Mouse (Mus musculus) kidney, postnatal 14 days (tissue): ENCODE data around the gene Bod1l.

Experiments
- DNase-seq: peaks from one replicate; pipeline ENCODE4 v3.0.0; 2022; ENCODE audit warnings: mixed read lengths

Gene Bod1l

GRCm38 (mm10) chr5:41756396-41756795, 87.7 kb downstream of the Bod1l start:
- no peak for DNase-seq

- DNase-seq, result no peak
These were observed 88.6 kb downstream of the Bod1l start for GRCm38 (mm10) chr5:41755373-41755960.

GRCm38 (mm10) chr5:41754836-41755235, 89.3 kb downstream of the Bod1l start:
- DNase-seq, result no peak

- no peak for DNase-seq
These were observed 89.8 kb downstream of the Bod1l start for GRCm38 (mm10) chr5:41754226-41754775.

GRCm38 (mm10) chr5:41752721-41753120, 91.4 kb downstream of the Bod1l start:
- no peak for DNase-seq

GRCm38 (mm10) chr5:41744898-41745780, 99.0 kb downstream of the Bod1l start:
- no peak for DNase-seq

GRCm38 (mm10) chr5:41744234-41744633, 99.9 kb downstream of the Bod1l start:
- no peak for DNase-seq

GRCm38 (mm10) chr5:41738817-41739216, 105.3 kb downstream of the Bod1l start:
- no peak for DNase-seq
